Mouse (Mus musculus) adipocyte (in vitro differentiated cells): ENCODE measurements around the gene Ptprd.

Source experiments
- DNase-seq: peaks from one replicate; pipeline ENCODE4 v3.0.0-alpha.2; 2016; ENCODE audit warnings: low spot score

Ptprd gene

DNA sequence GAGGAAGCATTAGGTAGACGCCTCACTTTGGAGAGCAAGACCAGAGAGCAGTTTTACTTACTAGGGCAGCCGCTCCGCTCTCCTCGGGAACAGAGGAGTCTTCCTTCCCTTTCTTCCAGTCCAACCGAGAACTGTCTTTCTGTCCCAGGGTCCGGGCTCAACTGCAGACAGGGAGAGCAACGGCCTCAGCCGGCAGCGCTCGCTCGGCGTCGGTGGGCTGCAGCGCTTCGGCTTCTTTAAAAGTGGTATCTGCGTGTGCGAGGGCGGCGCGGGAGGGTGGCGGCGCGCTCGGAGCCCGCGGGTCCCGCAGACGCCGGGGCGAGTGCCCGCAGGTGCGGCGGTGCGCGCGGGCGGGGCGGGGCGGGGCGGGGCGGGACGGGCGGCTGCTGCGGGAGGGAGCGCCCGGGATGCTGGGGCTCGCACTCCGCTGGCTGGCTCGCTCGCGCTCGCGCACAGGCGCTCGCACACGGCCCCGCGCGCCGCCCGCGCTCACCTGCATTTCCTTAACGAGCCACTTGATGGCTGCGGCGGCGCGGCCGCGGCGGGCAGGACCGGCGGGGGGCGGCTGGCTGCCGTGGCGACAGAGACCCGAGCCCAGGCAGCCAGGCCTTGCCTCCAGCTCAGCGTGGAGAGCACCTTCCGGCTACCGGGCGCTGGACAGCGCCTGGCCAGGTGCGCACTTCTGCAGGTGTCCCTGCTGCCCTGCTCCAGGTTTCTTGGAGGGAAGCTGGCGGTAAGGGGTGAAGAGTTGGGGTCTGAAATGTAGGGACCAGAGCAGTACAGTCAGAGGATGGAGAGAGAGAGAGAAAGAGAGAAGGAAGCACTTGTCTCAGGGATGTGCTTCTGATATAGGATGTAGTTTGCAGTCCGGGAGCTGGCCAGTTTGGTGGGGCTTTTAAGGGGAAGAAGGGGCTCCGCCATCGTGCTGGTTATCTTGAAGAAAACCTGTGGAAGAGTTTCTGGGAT is at the start of gene Ptprd:
Ptprd (minus strand) TSS at position 433 of the 966 bp plus-strand sequence.
- no peak for DNase-seq

DNA sequence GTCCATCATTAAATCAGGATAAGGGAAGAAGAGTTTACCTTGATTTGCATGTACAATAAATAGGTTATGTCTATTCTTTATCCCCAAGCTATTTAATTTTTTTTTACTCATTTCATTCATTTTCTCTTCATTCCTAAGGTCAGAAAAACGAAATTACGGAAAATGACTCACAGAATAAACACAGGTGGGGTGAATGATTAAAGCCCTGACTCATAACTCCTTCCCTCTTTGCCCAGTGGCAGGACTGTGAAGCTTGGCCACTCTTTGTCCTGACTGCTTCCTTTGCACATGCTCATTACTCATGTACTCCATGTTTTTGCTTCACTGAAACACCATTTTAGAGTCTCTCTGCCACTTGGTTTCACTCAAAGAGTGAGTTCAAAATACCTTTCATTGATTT is 24.1 kb upstream of the Ptprd start:
- no peak for DNase-seq

- no peak for DNase-seq
These were observed 23.6 kb upstream of the Ptprd start for GRCm38 (mm10) chr4:78235316-78235715.

DNA sequence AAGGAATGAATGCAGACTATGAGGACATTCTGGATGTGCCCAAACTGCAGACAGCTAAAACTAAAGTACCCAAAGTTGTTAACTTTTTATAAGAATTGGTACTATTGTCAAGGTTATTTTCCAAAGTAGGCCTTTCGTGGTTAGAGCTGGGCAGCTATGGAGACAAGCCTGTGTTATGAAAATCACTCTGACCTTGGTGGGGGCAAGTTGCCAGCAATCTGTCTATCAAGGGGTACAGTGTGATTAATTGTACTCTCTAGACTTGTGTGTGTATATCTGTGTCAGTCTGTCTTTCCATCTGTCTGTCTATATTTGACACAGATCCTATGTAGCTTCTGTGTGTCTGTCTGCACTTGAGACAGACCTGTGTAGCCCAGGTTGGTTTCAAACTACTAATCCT is 22.9 kb upstream of the Ptprd start:
- no peak for DNase-seq

- no peak for DNase-seq
These were observed 2.2 kb upstream of the Ptprd start for GRCm38 (mm10) chr4:78213949-78214348.

- DNase-seq: no peak
These were observed 1.2 kb upstream of the Ptprd start for GRCm38 (mm10) chr4:78212941-78213340.

- DNase-seq: no peak
These were observed 758 bp downstream of the Ptprd start for GRCm38 (mm10) chr4:78210878-78211528.

GRCm38 (mm10) chr4:78205018-78205417 is 6.7 kb downstream of the Ptprd start:
- no peak for DNase-seq

DNA sequence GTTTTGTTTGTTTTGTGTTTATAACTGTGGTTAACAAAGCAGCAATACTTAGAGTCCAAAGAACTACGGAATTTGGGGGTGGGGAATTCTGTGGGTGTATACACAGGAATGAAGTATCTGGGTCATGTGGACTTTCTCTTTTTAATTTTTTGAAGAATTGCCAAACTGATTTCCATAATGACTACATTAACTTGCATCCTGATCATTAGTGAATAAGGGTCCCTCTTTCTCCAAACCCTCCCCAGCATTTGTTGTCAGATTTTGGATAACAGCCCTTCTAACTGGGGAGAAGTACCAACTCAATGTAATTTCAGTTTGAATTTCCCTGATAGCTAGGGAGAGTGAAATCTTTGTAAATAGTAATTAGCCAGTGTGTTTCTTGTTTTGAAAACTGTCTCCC is 43.3 kb downstream of the Ptprd start:
- no peak for DNase-seq

GRCm38 (mm10) chr4:78160451-78160850 is 51.3 kb downstream of the Ptprd start:
- DNase-seq: no peak

- peak; percentile 14 for DNase-seq
These were observed 61.2 kb downstream of the Ptprd start for GRCm38 (mm10) chr4:78150561-78150960.

- no peak for DNase-seq
These were observed 69.0 kb downstream of the Ptprd start for GRCm38 (mm10) chr4:78142767-78143148.

DNA sequence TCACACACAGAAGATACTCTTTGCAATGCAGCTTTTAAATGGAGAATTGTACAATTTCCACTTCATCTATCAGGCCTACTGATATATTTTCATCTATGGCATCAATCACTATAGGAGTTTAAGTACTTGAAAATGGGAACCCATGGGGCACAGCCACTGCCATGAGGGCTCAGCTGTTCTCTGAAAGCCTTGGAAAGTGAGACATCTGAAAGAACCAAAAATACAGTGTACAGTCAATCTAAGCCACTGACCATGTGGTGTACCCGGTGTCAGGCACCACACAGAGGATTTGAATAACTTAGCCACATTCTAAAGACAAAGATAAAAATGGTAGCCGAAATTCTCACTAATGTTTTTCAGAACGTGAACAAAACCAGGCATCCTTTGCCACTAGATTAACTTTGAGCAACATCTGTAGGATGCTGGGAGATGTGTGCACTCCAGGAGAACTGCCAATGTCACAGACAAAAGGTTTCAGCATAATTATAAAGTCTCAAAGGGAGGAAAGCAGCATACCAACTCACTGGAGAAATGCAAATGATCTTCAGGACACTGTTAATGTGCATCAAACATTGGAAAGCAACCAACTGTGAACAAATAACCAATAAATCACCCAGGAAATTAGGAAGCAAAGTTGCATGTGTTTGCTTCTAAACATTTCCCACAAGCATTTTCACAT is 69.5 kb downstream of the Ptprd start:
- no peak for DNase-seq

- no peak for DNase-seq
These were observed 100.9 kb downstream of the Ptprd start for GRCm38 (mm10) chr4:78110898-78111297.

DNA sequence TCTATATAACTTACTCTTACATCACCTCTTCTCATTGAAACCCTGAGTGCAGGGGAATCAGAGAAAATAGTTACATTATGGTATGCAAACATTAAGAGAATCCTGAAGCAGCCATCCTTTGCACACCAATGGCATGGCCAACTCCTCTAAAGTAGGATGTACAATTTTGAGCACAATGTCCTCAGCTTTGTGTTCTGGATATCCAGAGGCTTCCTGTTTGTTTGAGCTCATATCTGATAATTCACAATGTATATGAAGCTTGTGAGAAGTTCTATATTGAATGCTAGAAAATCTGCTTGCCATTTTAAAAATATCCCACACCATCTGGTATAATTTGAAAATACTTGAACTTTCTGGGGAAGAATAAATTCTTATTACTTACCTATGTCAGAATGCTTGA is 114.2 kb downstream of the Ptprd start:
- DNase-seq: no peak

GRCm38 (mm10) chr4:78082744-78083143 is 129.0 kb downstream of the Ptprd start:
- DNase-seq: no peak

DNA sequence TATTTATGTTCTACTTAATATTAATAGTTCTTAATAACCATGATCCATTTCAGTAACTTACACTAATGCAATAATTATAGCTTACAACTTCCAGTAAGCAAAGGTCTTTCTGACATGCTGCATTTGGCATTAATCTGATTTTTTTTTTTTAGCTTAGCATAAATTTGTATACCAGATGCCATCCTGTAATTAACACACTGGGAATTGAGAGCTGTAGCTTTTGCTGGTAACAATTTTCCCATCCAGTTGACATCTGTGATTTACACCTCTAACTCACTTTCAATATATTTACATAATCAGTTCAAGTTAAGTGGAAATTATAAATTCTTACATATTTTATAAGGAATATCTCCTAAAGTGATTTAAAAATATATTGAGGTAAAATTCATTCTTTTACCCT is 134.3 kb downstream of the Ptprd start:
- no peak for DNase-seq

DNA sequence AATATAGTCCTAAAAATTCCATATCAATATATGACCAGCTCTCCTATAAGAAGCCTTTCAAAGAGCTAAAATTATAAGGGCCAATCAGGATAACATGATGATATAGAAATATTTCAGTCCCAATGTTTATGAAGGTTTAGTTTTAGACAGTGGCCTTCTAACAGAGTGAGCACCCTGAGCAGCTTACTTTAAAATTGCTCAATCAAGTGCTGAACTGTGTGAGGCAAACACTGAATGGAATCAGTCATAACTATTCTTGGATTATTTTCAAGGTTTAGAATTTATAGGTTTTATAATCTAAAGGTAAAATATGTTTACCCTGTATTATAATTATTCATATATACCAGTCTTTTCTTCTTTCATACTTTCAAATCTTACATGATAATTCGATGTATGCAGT is 134.7 kb downstream of the Ptprd start:
- DNase-seq: no peak

- no peak for DNase-seq
These were observed 173.4 kb downstream of the Ptprd start for GRCm38 (mm10) chr4:78038401-78038800.

GRCm38 (mm10) chr4:78002065-78002464 is 209.7 kb downstream of the Ptprd start:
- DNase-seq: no peak

GRCm38 (mm10) chr4:77992709-77993108 is 219.1 kb downstream of the Ptprd start:
- DNase-seq: no peak

- no peak for DNase-seq
These were observed 229.7 kb downstream of the Ptprd start for GRCm38 (mm10) chr4:77982094-77982493.

- DNase-seq: no peak
These were observed 250.1 kb downstream of the Ptprd start for GRCm38 (mm10) chr4:77961711-77962110.
